In genomic region chr12:76368201-76368789, GRCm38 (mm10) we compare ENCODE assay signal across 8 mouse cellular contexts. TPM values are rescaled to one million over a fixed set of nuclear protein-coding genes. Genes with fewer than 3 reads are reported as not detected.
A peak's percentile ranks its signal among the peaks of the same experiment; 100 is the strongest.
DNase-seq lines count a peak whose midpoint lies in the region; ATAC-seq and TF ChIP-seq lines count a peak whose summit lies in the region.

No protein-coding gene starts in this region.

- ATAC-seq in lung, postnatal 0 days, result no peak
- no peak for ATAC-seq in hindbrain, embryonic 13.5 days (ENCODE audit: low FRiP score)
- no peak for ATAC-seq in midbrain, embryonic 16.5 days
- ATAC-seq in frontal cortex, adult (ENCODE audit: low TSS enrichment), result no peak

- WGBS in lung, postnatal 0 days, result 18% methylated on average over 9 of the region's 9 CpGs
- 9% methylated on average over 9 of the region's 9 CpGs for WGBS in hindbrain, embryonic 13.5 days
- 5% methylated on average over 9 of the region's 9 CpGs for WGBS in midbrain, embryonic 16.5 days

- no peak for TF ChIP-seq EP300 in lung, postnatal 0 days (IDR thresholded peaks at IDR 0.05)

- H3K27me3 ChIP-seq in lung, postnatal 0 days (replicated peaks; ENCODE audit: insufficient read depth, low read length), result no peaks in the 10 kb centered on the region
- no peaks in the 10 kb centered on the region for H3K27me3 ChIP-seq in hindbrain, embryonic 13.5 days
- no peaks in the 10 kb centered on the region for H3K27me3 ChIP-seq in midbrain, embryonic 16.5 days (ENCODE audit: control insufficient read depth, insufficient read depth, low read depth, low read length)

- H3K27ac ChIP-seq in lung, postnatal 0 days (ENCODE audit: low read length), result no peak overlapping the region
- peak overlapping the region; percentile 98 for H3K27ac ChIP-seq in hindbrain, embryonic 13.5 days
- H3K27ac ChIP-seq in midbrain, embryonic 16.5 days (ENCODE audit: low read length), result peak overlapping the region; percentile 95

- H3K4me2 ChIP-seq in lung, postnatal 0 days (replicated peaks; ENCODE audit: low read depth, low read length), result peak overlapping the region; percentile 93
- peak overlapping the region; percentile 84 for H3K4me2 ChIP-seq in hindbrain, embryonic 13.5 days
- peak overlapping the region; percentile 72 for H3K4me2 ChIP-seq in midbrain, embryonic 16.5 days (ENCODE audit: low read length)

- H3K4me3 ChIP-seq in lung, postnatal 0 days (ENCODE audit: low read depth, low read length), result peak overlapping the region; percentile 97
- peak overlapping the region; percentile 90 for H3K4me3 ChIP-seq in hindbrain, embryonic 13.5 days
- H3K4me3 ChIP-seq in midbrain, embryonic 16.5 days (ENCODE audit: low read depth, low read length), result peak overlapping the region; percentile 88

- no peak for TF ChIP-seq CTCF in lung, postnatal 0 days (IDR thresholded peaks at IDR 0.05)

- peak; percentile 19 to 53 for DNase-seq in adrenal gland, adult (ENCODE audit: inconsistent age in 2 of 2, low spot score in 1 of 2)
- no peak for DNase-seq in adrenal gland, adult 8-10 months
- no peak for DNase-seq in lung, postnatal 0 days (ENCODE audit: low spot score)
- DNase-seq in lung, postnatal 10 days, result no peak
- no peak for DNase-seq in adrenal gland, postnatal 4 days (ENCODE audit: low spot score in 2 of 2)

- H3K9ac ChIP-seq in lung, postnatal 0 days (replicated peaks; ENCODE audit: low read depth), result no peak overlapping the region
- H3K9ac ChIP-seq in hindbrain, embryonic 13.5 days, result peak overlapping the region; percentile 97
- H3K9ac ChIP-seq in midbrain, embryonic 16.5 days (ENCODE audit: low read depth, low read length), result peak overlapping the region; percentile 96

- no peaks in the 10 kb centered on the region for H3K36me3 ChIP-seq in lung, postnatal 0 days (ENCODE audit: insufficient read depth, low read length)
- H3K36me3 ChIP-seq in hindbrain, embryonic 13.5 days, result no peaks in the 10 kb centered on the region
- no peaks in the 10 kb centered on the region for H3K36me3 ChIP-seq in midbrain, embryonic 16.5 days (ENCODE audit: control insufficient read depth, insufficient read depth, low read length)

- no peaks in the 10 kb centered on the region for H3K9me3 ChIP-seq in lung, postnatal 0 days (ENCODE audit: low read length)
- no peaks in the 10 kb centered on the region for H3K9me3 ChIP-seq in hindbrain, embryonic 13.5 days
- H3K9me3 ChIP-seq in midbrain, embryonic 16.5 days (replicated peaks; ENCODE audit: control insufficient read depth, low read length, poor library complexity, severe bottlenecking), result no peaks in the 10 kb centered on the region

- H3K4me1 ChIP-seq in lung, postnatal 0 days (ENCODE audit: insufficient read depth, low read depth, low read length), result peaks cover 18% of the 10 kb centered on the region; the same call in 1 of the 2 replicates
- H3K4me1 ChIP-seq in hindbrain, embryonic 13.5 days (replicated peaks), result peaks cover 39% of the 10 kb centered on the region
- H3K4me1 ChIP-seq in midbrain, embryonic 16.5 days (ENCODE audit: control insufficient read depth, insufficient read depth, low read length), result peaks cover 30% of the 10 kb centered on the region

RNA-seq across cellular contexts. Expression of gene Zbtb25, which starts 1.1 kb away (rescaled TPM):
- 10 to 100 TPM in 3 of 4 experiments, 1 to 10 TPM in 1; 8.5 to 14.1 (median 10.7) TPM for total RNA-seq in adrenal gland, adult 8-10 months (2022)
- 7.3 and 7.5 TPM in 2 replicates for polyA plus RNA-seq in lung, postnatal 0 days (2015; fragmentation: Nextera tagmentation; extraction: Ambion mirVana)
- 14.9 and 16.0 TPM in 2 replicates for polyA plus RNA-seq in hindbrain, embryonic 13.5 days (2015; fragmentation: Nextera tagmentation; extraction: Ambion mirVana)
- 14.7 and 15.7 TPM in 2 replicates for polyA plus RNA-seq in midbrain, embryonic 16.5 days (2015; fragmentation: Nextera tagmentation; extraction: Ambion mirVana)
- 10 to 100 TPM; 16.5 to 16.6 TPM for total RNA-seq in adrenal gland, postnatal 4 days (2021)

RNA-seq across cellular contexts. Expression of gene Zbtb1, which starts 1.8 kb away (rescaled TPM):
- 1 to 10 TPM; 5.7 to 7.4 (median 6.7) TPM for total RNA-seq in adrenal gland, adult 8-10 months (2022)
- 5.8 and 6.9 TPM in 2 replicates for polyA plus RNA-seq in lung, postnatal 0 days (2015; fragmentation: Nextera tagmentation; extraction: Ambion mirVana)
- 4.3 and 4.4 TPM in 2 replicates for polyA plus RNA-seq in hindbrain, embryonic 13.5 days (2015; fragmentation: Nextera tagmentation; extraction: Ambion mirVana)
- 3.1 and 3.4 TPM in 2 replicates for polyA plus RNA-seq in midbrain, embryonic 16.5 days (2015; fragmentation: Nextera tagmentation; extraction: Ambion mirVana)
- 1 to 10 TPM; 8.9 to 9.4 TPM for total RNA-seq in adrenal gland, postnatal 4 days (2021)

RNA-seq across cellular contexts. Expression of gene Hspa2, which starts 35.7 kb away (rescaled TPM):
- total RNA-seq in adrenal gland, adult 8-10 months (2022), result 10 to 100 TPM; 19.1 to 25.6 (median 22.9) TPM
- polyA plus RNA-seq in lung, postnatal 0 days (2015; fragmentation: Nextera tagmentation; extraction: Ambion mirVana), result 25.0 and 30.2 TPM in 2 replicates
- 7.1 and 8.3 TPM in 2 replicates for polyA plus RNA-seq in hindbrain, embryonic 13.5 days (2015; fragmentation: Nextera tagmentation; extraction: Ambion mirVana)
- polyA plus RNA-seq in midbrain, embryonic 16.5 days (2015; fragmentation: Nextera tagmentation; extraction: Ambion mirVana), result 6.2 and 7.6 TPM in 2 replicates
- 10 to 100 TPM; 22.7 to 24.4 TPM for total RNA-seq in adrenal gland, postnatal 4 days (2021)

RNA-seq across cellular contexts. Expression of gene Akap5, which starts 43.6 kb away (rescaled TPM):
- total RNA-seq in adrenal gland, adult 8-10 months (2022), result 1 to 10 TPM in 1 of 4 experiments, under 1 TPM in 3; 0.35 to 1.1 (median 0.63) TPM
- polyA plus RNA-seq in lung, postnatal 0 days (2015; fragmentation: Nextera tagmentation; extraction: Ambion mirVana), result 84.2 and 108 TPM in 2 replicates
- 7.4 and 7.9 TPM in 2 replicates for polyA plus RNA-seq in hindbrain, embryonic 13.5 days (2015; fragmentation: Nextera tagmentation; extraction: Ambion mirVana)
- 10.6 and 11.6 TPM in 2 replicates for polyA plus RNA-seq in midbrain, embryonic 16.5 days (2015; fragmentation: Nextera tagmentation; extraction: Ambion mirVana)
- 1 to 10 TPM; 1.9 to 2.4 TPM for total RNA-seq in adrenal gland, postnatal 4 days (2021)

RNA-seq across cellular contexts. Expression of gene Ppp1r36, which starts 49.0 kb away (rescaled TPM):
- total RNA-seq in adrenal gland, adult 8-10 months (2022), result under 1 TPM; 0.15 to 0.24 (median 0.23) TPM
- 11.5 and 14.0 TPM in 2 replicates for polyA plus RNA-seq in lung, postnatal 0 days (2015; fragmentation: Nextera tagmentation; extraction: Ambion mirVana)
- polyA plus RNA-seq in hindbrain, embryonic 13.5 days (2015; fragmentation: Nextera tagmentation; extraction: Ambion mirVana), result 0.84 and 2.2 TPM in 2 replicates
- 1.3 and 1.9 TPM in 2 replicates for polyA plus RNA-seq in midbrain, embryonic 16.5 days (2015; fragmentation: Nextera tagmentation; extraction: Ambion mirVana)
- total RNA-seq in adrenal gland, postnatal 4 days (2021), result 1 to 10 TPM in 1 of 2 experiments, under 1 TPM in 1; 0.56 to 1.0 TPM

Comparison
In these comparisons a context has a peak if more than half of its experiments do, and no peak if none do; other contexts are left out.
1. DNase-seq: peak in adrenal gland, adult (2 of 2); none in adrenal gland, adult 8-10 months (single experiment), lung, postnatal 0 days (single experiment), lung, postnatal 10 days (single experiment) and adrenal gland, postnatal 4 days (0 of 2).
2. Peak in every context shown above with its lines, with median percentiles within 50 percentile points of each other: H3K4me2 ChIP-seq and H3K4me3 ChIP-seq.